Mouse (Mus musculus): ENCODE results near the gene Bmp10. TPM values are rescaled to one million over a fixed set of nuclear protein-coding genes. Genes with fewer than 3 reads are reported as not detected.
"Not testable (repeated sequence)": the region's sequence is repeated elsewhere in the genome, so short reads cannot be mapped to it uniquely, and the experiment has no call there.

Bmp10 gene
- total RNA-seq, 2 experiments from 2014 or later, result 0.65 TPM; not detected in 1

GRCm38 (mm10) chr6:87447217-87447616 lies 18.4 kb downstream of the Bmp10 start:
- no peak for DNase-seq (ENCODE audit: low spot score in 2 of 2)

- no peak for DNase-seq (ENCODE audit: low spot score in 2 of 2)
Observed at GRCm38 (mm10) chr6:87449534-87449933, 20.7 kb downstream of the Bmp10 start.

GRCm38 (mm10) chr6:87451016-87451415 lies 22.2 kb downstream of the Bmp10 start:
- DNase-seq (ENCODE audit: low spot score in 2 of 2), result peak in 1 of 2 experiments; percentile 25

GRCm38 (mm10) chr6:87451771-87452170 lies 23.0 kb downstream of the Bmp10 start:
- DNase-seq (ENCODE audit: low spot score in 2 of 2), result no peak

- no peak for DNase-seq (ENCODE audit: low spot score in 2 of 2)
Observed at GRCm38 (mm10) chr6:87455507-87455906, 26.7 kb downstream of the Bmp10 start.

- peak; percentile 17 to 28 for DNase-seq (ENCODE audit: low spot score in 2 of 2)
Observed at GRCm38 (mm10) chr6:87466221-87466620, 37.4 kb downstream of the Bmp10 start.

GRCm38 (mm10) chr6:87467373-87467772 lies 38.6 kb downstream of the Bmp10 start:
- no peak for DNase-seq (ENCODE audit: low spot score in 2 of 2)

- DNase-seq (ENCODE audit: low spot score in 2 of 2), result no peak
Observed at GRCm38 (mm10) chr6:87468372-87468771, 39.6 kb downstream of the Bmp10 start.

GRCm38 (mm10) chr6:87470098-87470497 lies 41.3 kb downstream of the Bmp10 start:
- DNase-seq (ENCODE audit: low spot score in 2 of 2), result not testable (repeated sequence)

GRCm38 (mm10) chr6:87475223-87475622 lies 46.4 kb downstream of the Bmp10 start:
- DNase-seq (ENCODE audit: low spot score in 2 of 2), result no peak

GRCm38 (mm10) chr6:87478847-87479246 lies 50.1 kb downstream of the Bmp10 start:
- no peak for DNase-seq (ENCODE audit: low spot score in 2 of 2)

GRCm38 (mm10) chr6:87479291-87479999 lies 50.7 kb downstream of the Bmp10 start:
- DNase-seq (ENCODE audit: low spot score in 2 of 2), result no peak

GRCm38 (mm10) chr6:87483224-87483899 lies 54.6 kb downstream of the Bmp10 start:
- DNase-seq (ENCODE audit: low spot score in 2 of 2), result no peak

GRCm38 (mm10) chr6:87483900-87484289 lies 55.1 kb downstream of the Bmp10 start:
- no peak for DNase-seq (ENCODE audit: low spot score in 2 of 2)

- DNase-seq (ENCODE audit: low spot score in 2 of 2), result no peak
Observed at GRCm38 (mm10) chr6:87484806-87485205, 56.0 kb downstream of the Bmp10 start.

Other genes with a start within 250 kb of the Bmp10 start
- 10 to 100 TPM; 45.4 to 46.9 TPM for gene Antxr1, start 93.2 kb upstream of the Bmp10 start, total RNA-seq (2021)
- gene Gkn1, start 78.1 kb upstream of the Bmp10 start, total RNA-seq (2021), result not detected
- not detected for gene Gkn2, start 55.6 kb upstream of the Bmp10 start, total RNA-seq (2021)
- under 1 TPM; 0.36 to 0.76 TPM for gene Gkn3, start 40.1 kb upstream of the Bmp10 start, total RNA-seq (2021)
- 1 to 10 TPM; 5.8 to 6.1 TPM for gene Arhgap25, start 104.3 kb downstream of the Bmp10 start, total RNA-seq (2021)
- 1 to 10 TPM; 1.7 to 1.9 TPM for gene Prokr1, start 161.7 kb downstream of the Bmp10 start, total RNA-seq (2021)
- gene Aplf, start 243.2 kb downstream of the Bmp10 start, total RNA-seq (2021), result 1 to 10 TPM; 9.4 TPM